Mouse (Mus musculus): Measurements from ENCODE around the gene Bcl7c. TPM values are rescaled to one million over a fixed set of nuclear protein-coding genes. Genes with fewer than 3 reads are reported as not detected.

The Bcl7c gene
- polyA plus RNA-seq, 1 experiment from 2014 or later, result 42.2 TPM

DNA sequence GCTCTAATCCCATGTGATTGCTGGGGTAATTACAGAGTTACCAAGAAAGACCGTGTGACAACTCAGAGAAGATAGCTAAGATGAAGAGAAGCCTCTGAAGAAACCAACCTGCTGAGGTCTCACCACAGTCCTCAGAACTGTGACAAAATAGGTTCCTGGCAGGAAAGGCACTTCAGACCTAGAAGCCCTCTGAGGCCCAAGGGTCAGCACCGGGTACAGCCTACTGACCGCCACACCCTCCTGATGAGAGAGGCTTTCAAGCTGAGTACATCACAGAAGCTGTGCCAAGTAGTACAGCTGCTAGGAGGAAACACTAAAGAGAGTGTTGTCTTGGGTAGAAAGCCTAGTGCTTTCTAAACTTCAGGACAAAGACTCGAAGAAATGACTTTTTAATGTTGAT lies 36.0 kb downstream of the Bcl7c start:
- no peak for TF ChIP-seq CTCF (IDR thresholded peaks at IDR 0.05; ENCODE audit: low read depth)
- TF ChIP-seq EP300 (optimal IDR thresholded peaks at IDR 0.05), result no peak
- Histone ChIP-seq H3K9me3 (ENCODE audit: control insufficient read depth, low read length) (no peaks in the 10 kb centered on the region), H3K36me3 (ENCODE audit: control insufficient read depth, insufficient read depth, low read length) (no peaks in the 10 kb centered on the region), H3K9ac (ENCODE audit: low read length) (no peak overlapping the region), H3K4me1 (replicated peaks; ENCODE audit: control insufficient read depth, insufficient read depth) (no peaks in the 10 kb centered on the region), H3K27me3 (ENCODE audit: control insufficient read depth, insufficient read depth, low read length) (no peaks in the 10 kb centered on the region), H3K4me2 (replicated peaks; ENCODE audit: low read depth) (no peak overlapping the region), H3K27ac (replicated peaks) (no peak overlapping the region), H3K4me3 (ENCODE audit: low read depth, low read length) (no peak overlapping the region)
- DNase-seq (ENCODE audit: low spot score), result no peak
- 73% methylated on average over 4 of the region's 4 CpGs for WGBS
- ATAC-seq (ENCODE audit: low FRiP score, low TSS enrichment), result no peak

DNA sequence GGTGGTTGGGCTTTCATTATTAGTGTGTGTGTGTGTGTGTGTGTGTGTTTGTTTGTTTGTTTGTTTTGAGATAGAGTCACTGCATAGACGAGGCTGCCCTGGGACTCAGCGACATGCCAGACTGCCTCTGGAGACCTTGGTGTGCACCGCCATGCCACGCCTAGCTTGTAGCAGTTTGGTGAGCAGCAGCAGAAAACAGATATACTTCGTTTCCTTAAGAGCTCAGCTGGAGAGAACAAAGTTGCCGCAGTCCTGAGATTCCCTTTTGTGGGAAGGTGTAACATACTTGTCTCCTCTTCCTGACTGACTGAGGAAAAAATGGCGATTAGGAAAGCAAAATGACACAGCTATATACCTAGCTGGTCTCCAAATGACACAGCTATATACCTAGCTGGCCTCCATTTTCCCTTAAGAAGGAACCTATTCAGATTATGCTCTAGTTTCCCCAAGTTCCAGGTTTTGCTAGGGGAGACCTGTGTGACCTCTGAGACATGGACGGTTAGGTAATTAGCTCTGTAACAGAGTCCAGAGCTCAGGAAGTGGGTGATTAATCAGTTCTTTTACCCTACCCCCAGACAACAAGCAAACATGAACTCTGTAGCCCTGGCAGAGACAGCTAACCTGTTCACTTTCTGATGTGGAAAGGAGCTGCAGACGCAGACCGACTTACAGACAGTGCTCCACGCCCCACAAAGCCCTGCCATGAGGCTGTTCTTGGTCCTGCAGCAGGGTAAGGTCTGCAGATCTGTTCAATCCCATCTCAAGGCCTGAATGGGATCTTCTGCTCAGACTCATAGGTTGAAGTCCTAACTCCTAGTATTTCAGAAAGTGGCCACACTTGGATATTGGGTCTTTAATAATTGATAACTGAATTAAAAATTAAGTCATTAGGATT lies 36.6 kb downstream of the Bcl7c start:
- Histone ChIP-seq H3K27me3 (ENCODE audit: control insufficient read depth, insufficient read depth, low read length) (no peaks in the 10 kb centered on the region), H3K4me2 (replicated peaks; ENCODE audit: low read depth) (no peak overlapping the region), H3K9ac (ENCODE audit: low read length) (no peak overlapping the region), H3K4me1 (replicated peaks; ENCODE audit: control insufficient read depth, insufficient read depth) (no peaks in the 10 kb centered on the region), H3K9me3 (ENCODE audit: control insufficient read depth, low read length) (no peaks in the 10 kb centered on the region), H3K36me3 (ENCODE audit: control insufficient read depth, insufficient read depth, low read length) (no peaks in the 10 kb centered on the region), H3K27ac (replicated peaks) (no peak overlapping the region), H3K4me3 (ENCODE audit: low read depth, low read length) (no peak overlapping the region)
- no peak for DNase-seq (ENCODE audit: low spot score)
- TF ChIP-seq EP300 (optimal IDR thresholded peaks at IDR 0.05) (no peak), CTCF (IDR thresholded peaks at IDR 0.05; ENCODE audit: low read depth) (no peak)
- 53% methylated on average over 11 of the region's 11 CpGs for WGBS
- no peak for ATAC-seq (ENCODE audit: low FRiP score, low TSS enrichment)

- TF ChIP-seq CTCF (IDR thresholded peaks at IDR 0.05; ENCODE audit: low read depth) (no peak), EP300 (optimal IDR thresholded peaks at IDR 0.05) (no peak)
- H3K27me3 ChIP-seq (ENCODE audit: control insufficient read depth, insufficient read depth, low read length), result no peaks in the 10 kb centered on the region
- H3K9me3 ChIP-seq (ENCODE audit: control insufficient read depth, low read length), result no peaks in the 10 kb centered on the region
- no peak overlapping the region for H3K9ac ChIP-seq (ENCODE audit: low read length)
- H3K4me3 ChIP-seq (ENCODE audit: low read depth, low read length), result no peak overlapping the region
- ATAC-seq (ENCODE audit: low FRiP score, low TSS enrichment) (no peak), DNase-seq (ENCODE audit: low spot score) (no peak)
- no peaks in the 10 kb centered on the region for H3K4me1 ChIP-seq (replicated peaks; ENCODE audit: control insufficient read depth, insufficient read depth)
- 80% methylated on average over 8 of the region's 8 CpGs for WGBS
- no peak overlapping the region for H3K4me2 ChIP-seq (replicated peaks; ENCODE audit: low read depth)
- no peaks in the 10 kb centered on the region for H3K36me3 ChIP-seq (ENCODE audit: control insufficient read depth, insufficient read depth, low read length)
- H3K27ac ChIP-seq (replicated peaks), result no peak overlapping the region
Observed at GRCm38 (mm10) chr7:127667171-127667570, 41.6 kb downstream of the Bcl7c start.

GRCm38 (mm10) chr7:127666679-127667078 lies 42.1 kb downstream of the Bcl7c start:
- Histone ChIP-seq H3K36me3 (ENCODE audit: control insufficient read depth, insufficient read depth, low read length) (no peaks in the 10 kb centered on the region), H3K4me1 (replicated peaks; ENCODE audit: control insufficient read depth, insufficient read depth) (no peaks in the 10 kb centered on the region), H3K9ac (ENCODE audit: low read length) (no peak overlapping the region), H3K4me2 (replicated peaks; ENCODE audit: low read depth) (no peak overlapping the region), H3K27me3 (ENCODE audit: control insufficient read depth, insufficient read depth, low read length) (no peaks in the 10 kb centered on the region), H3K9me3 (ENCODE audit: control insufficient read depth, low read length) (no peaks in the 10 kb centered on the region), H3K27ac (replicated peaks) (no peak overlapping the region), H3K4me3 (ENCODE audit: low read depth, low read length) (no peak overlapping the region)
- DNase-seq (ENCODE audit: low spot score) (no peak), ATAC-seq (ENCODE audit: low FRiP score, low TSS enrichment) (no peak)
- TF ChIP-seq EP300 (optimal IDR thresholded peaks at IDR 0.05) (no peak), CTCF (IDR thresholded peaks at IDR 0.05; ENCODE audit: low read depth) (no peak)
- 89% methylated on average over 13 of the region's 13 CpGs for WGBS

DNA sequence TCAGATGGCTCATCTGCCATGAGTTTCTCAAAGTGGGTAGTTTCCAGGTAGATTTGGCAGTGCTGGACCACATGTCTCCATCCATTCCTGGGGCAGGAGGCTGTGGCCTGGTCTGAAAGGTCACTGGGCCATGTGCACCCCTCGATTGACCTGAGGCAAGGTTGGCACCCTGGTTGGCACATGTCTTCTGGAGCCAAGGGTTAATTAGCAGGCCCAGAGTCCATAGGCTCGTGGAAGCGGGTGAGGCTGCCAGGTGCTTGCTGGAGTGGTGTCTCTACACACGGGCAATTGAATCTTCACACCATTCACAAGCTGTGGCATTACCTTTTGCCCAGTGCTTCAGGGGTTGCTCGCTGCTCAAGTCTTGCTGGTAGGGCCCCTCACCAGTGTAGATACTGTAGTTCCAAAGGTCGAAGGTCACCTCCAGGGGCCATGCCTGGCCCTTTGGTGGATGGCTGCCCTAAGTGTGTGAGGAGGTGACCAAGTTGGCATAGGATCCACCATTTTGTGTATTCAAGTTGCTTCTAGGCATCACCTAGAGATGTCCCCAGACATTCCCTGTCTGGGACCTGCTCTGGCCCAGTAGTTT lies 42.6 kb downstream of the Bcl7c start:
- Histone ChIP-seq H3K27me3 (ENCODE audit: control insufficient read depth, insufficient read depth, low read length) (no peaks in the 10 kb centered on the region), H3K27ac (replicated peaks) (no peak overlapping the region), H3K9ac (ENCODE audit: low read length) (no peak overlapping the region), H3K4me3 (ENCODE audit: low read depth, low read length) (no peak overlapping the region), H3K4me1 (replicated peaks; ENCODE audit: control insufficient read depth, insufficient read depth) (no peaks in the 10 kb centered on the region), H3K36me3 (ENCODE audit: control insufficient read depth, insufficient read depth, low read length) (no peaks in the 10 kb centered on the region), H3K4me2 (replicated peaks; ENCODE audit: low read depth) (no peak overlapping the region), H3K9me3 (ENCODE audit: control insufficient read depth, low read length) (no peaks in the 10 kb centered on the region)
- DNase-seq (ENCODE audit: low spot score) (no peak), ATAC-seq (ENCODE audit: low FRiP score, low TSS enrichment) (no peak)
- TF ChIP-seq CTCF (IDR thresholded peaks at IDR 0.05; ENCODE audit: low read depth), result no peak
- TF ChIP-seq EP300 (optimal IDR thresholded peaks at IDR 0.05), result no peak
- 91% methylated on average over 6 of the region's 6 CpGs for WGBS

DNA sequence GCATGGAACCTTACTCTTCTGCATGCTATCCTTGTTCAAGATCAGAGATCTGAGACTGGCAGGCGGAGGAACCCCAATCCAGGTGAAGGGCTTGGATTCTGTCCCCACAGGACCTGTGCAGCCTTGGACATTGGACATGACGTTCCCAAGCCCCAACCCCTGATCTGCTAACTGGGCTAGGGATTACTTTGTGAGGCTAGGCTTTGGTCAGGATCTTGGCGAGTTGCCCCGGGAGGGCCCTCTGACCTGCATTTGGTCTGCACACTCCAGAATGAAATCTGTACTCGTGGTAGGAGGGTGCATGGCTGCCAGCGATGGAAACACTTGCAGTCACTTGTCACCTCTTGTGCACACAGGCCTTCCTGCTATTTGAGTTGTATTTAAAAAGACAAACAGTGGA lies 45.8 kb downstream of the Bcl7c start:
- Histone ChIP-seq H3K4me1 (replicated peaks; ENCODE audit: control insufficient read depth, insufficient read depth) (no peaks in the 10 kb centered on the region), H3K9me3 (ENCODE audit: control insufficient read depth, low read length) (no peaks in the 10 kb centered on the region), H3K9ac (ENCODE audit: low read length) (no peak overlapping the region), H3K4me3 (ENCODE audit: low read depth, low read length) (no peak overlapping the region), H3K27me3 (ENCODE audit: control insufficient read depth, insufficient read depth, low read length) (no peaks in the 10 kb centered on the region), H3K4me2 (replicated peaks; ENCODE audit: low read depth) (no peak overlapping the region), H3K27ac (replicated peaks) (no peak overlapping the region), H3K36me3 (ENCODE audit: control insufficient read depth, insufficient read depth, low read length) (no peaks in the 10 kb centered on the region)
- DNase-seq (ENCODE audit: low spot score) (no peak), ATAC-seq (ENCODE audit: low FRiP score, low TSS enrichment) (no peak)
- 77% methylated on average over 6 of the region's 6 CpGs for WGBS
- TF ChIP-seq CTCF (IDR thresholded peaks at IDR 0.05; ENCODE audit: low read depth), result no peak
- TF ChIP-seq EP300 (optimal IDR thresholded peaks at IDR 0.05), result no peak
